Mouse (Mus musculus): Measurements from ENCODE around the gene Atoh8.

DNA sequence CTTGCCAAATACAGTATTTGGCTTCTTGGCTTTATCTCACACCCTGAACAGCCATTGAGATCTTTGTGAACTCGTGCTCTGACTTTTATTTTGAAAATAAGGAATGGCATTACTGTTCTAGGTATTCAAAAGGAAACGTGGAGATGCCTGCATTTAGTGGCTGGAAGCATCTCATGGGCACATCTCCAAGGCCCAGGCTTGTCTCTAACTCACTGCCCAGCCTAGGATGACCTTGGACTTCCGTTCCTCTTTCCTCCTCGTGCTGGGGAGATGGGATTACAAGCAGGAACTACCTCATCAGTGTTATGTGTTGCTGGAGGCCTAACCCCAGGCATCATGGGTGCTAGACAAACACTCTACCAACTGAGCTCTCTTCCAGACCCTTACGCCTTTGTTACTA lies 32.1 kb downstream of the Atoh8 start:
- TF ChIP-seq EP300 (IDR thresholded peaks at IDR 0.05; ENCODE audit: insufficient read depth, low read depth, low read length) (no peak), CTCF (IDR thresholded peaks at IDR 0.05) (no peak)
